7 mouse cellular contexts compared by ENCODE assay signal in the genomic region with DNA sequence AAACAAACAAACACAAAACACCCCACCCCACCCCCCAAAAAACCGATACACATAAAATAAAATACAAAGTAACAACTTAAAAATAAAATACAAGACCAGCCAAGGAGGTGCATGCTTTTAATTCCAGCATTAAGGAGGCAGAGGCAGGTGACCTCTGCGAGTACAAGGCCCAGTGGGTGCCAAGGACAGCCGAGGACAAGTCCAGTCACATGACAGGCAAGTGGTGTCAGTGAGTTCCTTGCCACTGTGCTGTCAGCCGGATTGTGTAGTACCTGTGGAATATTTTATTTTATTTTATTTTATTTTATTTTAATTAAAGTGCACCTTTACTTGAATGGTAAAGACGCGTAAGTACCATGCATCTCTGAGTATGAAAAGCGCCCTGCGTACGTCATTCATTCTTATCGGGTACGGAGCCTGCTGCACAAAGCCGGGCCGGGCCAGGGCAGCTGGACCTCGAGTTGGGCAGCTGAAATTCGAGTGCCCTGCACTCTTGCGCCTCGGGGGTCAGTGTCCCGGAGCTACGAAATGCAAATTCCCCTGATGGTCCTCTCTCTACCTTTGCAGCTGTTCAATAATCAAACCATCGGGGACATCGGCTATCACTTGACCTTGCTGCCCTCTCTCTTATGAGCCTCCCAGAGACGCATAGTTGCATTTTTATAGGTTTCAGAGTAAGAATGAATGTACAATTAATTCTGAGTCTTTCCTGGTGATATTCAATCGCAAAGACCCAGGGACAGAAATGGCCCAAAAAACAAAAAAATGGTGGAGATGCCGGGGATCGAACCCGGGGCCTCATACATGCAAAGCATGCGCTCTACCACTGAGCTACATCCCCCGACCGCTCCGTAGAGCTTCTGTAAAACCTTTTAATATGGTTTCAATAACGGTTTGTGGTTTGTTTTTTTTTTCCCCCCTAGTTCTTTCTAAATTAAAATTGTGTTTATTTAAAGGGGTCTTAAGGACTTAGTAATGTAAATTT. TPM values are rescaled to one million over a fixed set of nuclear protein-coding genes. Genes with fewer than 3 reads are reported as not detected.
A peak's percentile ranks its signal among the peaks of the same experiment; 100 is the strongest.
DNase-seq lines count a peak whose midpoint lies in the region; ATAC-seq and TF ChIP-seq lines count a peak whose summit lies in the region.

No protein-coding gene starts in this region.

- peak overlapping the region; percentile 83 for H3K27ac ChIP-seq in brown adipose tissue, adult 24 weeks (replicated peaks; ENCODE audit: low read depth, low read length)
- peak overlapping the region; percentile 66 for H3K27ac ChIP-seq in forebrain, postnatal 0 days (ENCODE audit: low read depth, low read length)
- H3K27ac ChIP-seq in hindbrain, postnatal 0 days, result peak overlapping the region; percentile 76
- no peak overlapping the region for H3K27ac ChIP-seq in midbrain, embryonic 11.5 days (ENCODE audit: low read depth, low read length)

- DNase-seq in MN1 (ENCODE audit: low spot score), result peak; percentile 88
- DNase-seq in forebrain, postnatal 0 days, result peak; percentile 89
- DNase-seq in hindbrain, postnatal 0 days (ENCODE audit: low spot score), result peak; percentile 83
- DNase-seq in left cerebral cortex, postnatal 25 days (ENCODE audit: low spot score in 2 of 2), result peak; percentile 76 to 82
- DNase-seq in midbrain, embryonic 11.5 days (ENCODE audit: low spot score, missing footprints), result peak; percentile 99
- peak; percentile 37 to 58 for DNase-seq in spleen, adult 18-20 months

- peak overlapping the region; percentile 51 for H3K9ac ChIP-seq in forebrain, postnatal 0 days
- H3K9ac ChIP-seq in hindbrain, postnatal 0 days (replicated peaks; ENCODE audit: low read length), result peak overlapping the region; percentile 44
- peak overlapping the region; percentile 54 for H3K9ac ChIP-seq in midbrain, embryonic 11.5 days (ENCODE audit: low read length)

- no peaks in the 10 kb centered on the region for H3K9me3 ChIP-seq in forebrain, postnatal 0 days (ENCODE audit: low read length)
- no peaks in the 10 kb centered on the region for H3K9me3 ChIP-seq in hindbrain, postnatal 0 days (ENCODE audit: low read length)
- no peaks in the 10 kb centered on the region for H3K9me3 ChIP-seq in midbrain, embryonic 11.5 days (ENCODE audit: control insufficient read depth, low read length)

- peak; percentile 44; the same call in 1 of the 2 replicates for ATAC-seq in forebrain, postnatal 0 days
- ATAC-seq in hindbrain, postnatal 0 days, result no peak
- ATAC-seq in midbrain, embryonic 11.5 days (ENCODE audit: low FRiP score), result peak; percentile 43

- TF ChIP-seq CTCF in forebrain, postnatal 0 days (IDR thresholded peaks at IDR 0.05; ENCODE audit: low read depth), result no peak
- no peak for TF ChIP-seq CTCF in hindbrain, postnatal 0 days (IDR thresholded peaks at IDR 0.05; ENCODE audit: low read depth)

- intact Hi-C loops in left cerebral cortex, postnatal 25 days (cut with DNase I), result loop anchor here (2.0 kb wide), 1 partner anchor 13 kb away; the partner anchor contains the start of gene Ubc

- no peaks in the 10 kb centered on the region for H3K27me3 ChIP-seq in forebrain, postnatal 0 days (ENCODE audit: insufficient read depth, low read length)
- no peaks in the 10 kb centered on the region for H3K27me3 ChIP-seq in hindbrain, postnatal 0 days (ENCODE audit: insufficient read depth, low read length)
- peaks cover 3% of the 10 kb centered on the region; the same call in 1 of the 2 replicates for H3K27me3 ChIP-seq in midbrain, embryonic 11.5 days (ENCODE audit: control insufficient read depth, insufficient read depth, low read length)

- H3K36me3 ChIP-seq in forebrain, postnatal 0 days (ENCODE audit: insufficient read depth), result no peaks in the 10 kb centered on the region
- H3K36me3 ChIP-seq in hindbrain, postnatal 0 days (ENCODE audit: insufficient read depth, low read length), result no peaks in the 10 kb centered on the region
- no peaks in the 10 kb centered on the region for H3K36me3 ChIP-seq in midbrain, embryonic 11.5 days (ENCODE audit: control insufficient read depth, insufficient read depth, low read length)

- 12% methylated on average over 31 of the region's 31 CpGs for WGBS in forebrain, postnatal 0 days
- 11% methylated on average over 31 of the region's 31 CpGs for WGBS in hindbrain, postnatal 0 days
- 9% methylated on average over 31 of the region's 31 CpGs for WGBS in midbrain, embryonic 11.5 days

- H3K4me3 ChIP-seq in brown adipose tissue, adult 24 weeks (ENCODE audit: insufficient read depth, low read depth, low read length), result peak overlapping the region; percentile 42
- peak overlapping the region; percentile 46 for H3K4me3 ChIP-seq in forebrain, postnatal 0 days (ENCODE audit: low read depth, low read length)
- peak overlapping the region; percentile 46 for H3K4me3 ChIP-seq in hindbrain, postnatal 0 days (ENCODE audit: low read length)
- peak overlapping the region; percentile 37 for H3K4me3 ChIP-seq in midbrain, embryonic 11.5 days (ENCODE audit: low read depth, low read length)

- peaks cover 5% of the 10 kb centered on the region for H3K4me1 ChIP-seq in brown adipose tissue, adult 24 weeks (ENCODE audit: control insufficient read depth, insufficient read depth, insufficient read length, low read length)
- peaks cover 10% of the 10 kb centered on the region; the same call in 1 of the 2 replicates for H3K4me1 ChIP-seq in forebrain, postnatal 0 days (ENCODE audit: insufficient read depth)
- peaks cover 6% of the 10 kb centered on the region for H3K4me1 ChIP-seq in hindbrain, postnatal 0 days (ENCODE audit: insufficient read depth, low read length)
- H3K4me1 ChIP-seq in midbrain, embryonic 11.5 days (ENCODE audit: control insufficient read depth, insufficient read depth, low read length), result peaks cover 10% of the 10 kb centered on the region

- H3K4me2 ChIP-seq in forebrain, postnatal 0 days (ENCODE audit: low read depth), result peak overlapping the region; percentile 57
- peak overlapping the region; percentile 83 for H3K4me2 ChIP-seq in hindbrain, postnatal 0 days (ENCODE audit: low read depth, low read length)
- peak overlapping the region; percentile 59 for H3K4me2 ChIP-seq in midbrain, embryonic 11.5 days

RNA-seq across cellular contexts. Expression of gene Ubc, which starts 13.8 kb away (rescaled TPM):
- polyA plus RNA-seq in brown adipose tissue, adult 24 weeks (2012; ENCODE audit: insufficient read depth, insufficient read length, missing spikeins), result 692 and 1,079 TPM in 2 replicates
- total RNA-seq in forebrain, postnatal 0 days (2014; rRNA removed), result 817 and 912 TPM in 2 replicates
- 858 and 1,225 TPM in 2 replicates for polyA plus RNA-seq in forebrain, postnatal 0 days (2015; fragmentation: Nextera tagmentation; extraction: Ambion mirVana)
- total RNA-seq in hindbrain, postnatal 0 days (2014; rRNA removed), result 911 and 1,042 TPM in 2 replicates
- polyA plus RNA-seq in hindbrain, postnatal 0 days (2015; fragmentation: Nextera tagmentation; extraction: Ambion mirVana), result 1,155 and 1,219 TPM in 2 replicates
- total RNA-seq in left cerebral cortex, postnatal 25 days (2021), result 100 to 1,000 TPM; 810 to 811 TPM
- polyA plus RNA-seq in midbrain, embryonic 11.5 days (2014; fragmentation: Nextera tagmentation; extraction: Ambion mirVana), result 1,030 and 1,101 TPM in 2 replicates

RNA-seq across cellular contexts. Expression of gene Gm10382, which starts 14.7 kb away (rescaled TPM):
- polyA plus RNA-seq in brown adipose tissue, adult 24 weeks (2012; ENCODE audit: insufficient read depth, insufficient read length, missing spikeins), result not detected in 2 replicates
- total RNA-seq in forebrain, postnatal 0 days (2014; rRNA removed), result 1.00 TPM in 1 of 2 replicates, not detected in the other
- 0.25 and 0.34 TPM in 2 replicates for polyA plus RNA-seq in forebrain, postnatal 0 days (2015; fragmentation: Nextera tagmentation; extraction: Ambion mirVana)
- 1.3 TPM in 1 of 2 replicates, not detected in the other for total RNA-seq in hindbrain, postnatal 0 days (2014; rRNA removed)
- polyA plus RNA-seq in hindbrain, postnatal 0 days (2015; fragmentation: Nextera tagmentation; extraction: Ambion mirVana), result 0.48 and 0.66 TPM in 2 replicates
- under 1 TPM in 1 of 2 experiments, not detected in 1; 0.46 TPM for total RNA-seq in left cerebral cortex, postnatal 25 days (2021)
- 0.12 and 0.29 TPM in 2 replicates for polyA plus RNA-seq in midbrain, embryonic 11.5 days (2014; fragmentation: Nextera tagmentation; extraction: Ambion mirVana)

RNA-seq across cellular contexts. Expression of gene Dhx37, which starts 30.1 kb away (rescaled TPM):
- 5.0 and 16.9 TPM in 2 replicates for polyA plus RNA-seq in brown adipose tissue, adult 24 weeks (2012; ENCODE audit: insufficient read depth, insufficient read length, missing spikeins)
- 22.5 and 27.1 TPM in 2 replicates for total RNA-seq in forebrain, postnatal 0 days (2014; rRNA removed)
- polyA plus RNA-seq in forebrain, postnatal 0 days (2015; fragmentation: Nextera tagmentation; extraction: Ambion mirVana), result 6.5 and 11.0 TPM in 2 replicates
- 15.8 and 27.5 TPM in 2 replicates for total RNA-seq in hindbrain, postnatal 0 days (2014; rRNA removed)
- polyA plus RNA-seq in hindbrain, postnatal 0 days (2015; fragmentation: Nextera tagmentation; extraction: Ambion mirVana), result 8.0 and 9.8 TPM in 2 replicates
- total RNA-seq in left cerebral cortex, postnatal 25 days (2021), result 10 to 100 TPM; 11.4 to 15.2 TPM
- polyA plus RNA-seq in midbrain, embryonic 11.5 days (2014; fragmentation: Nextera tagmentation; extraction: Ambion mirVana), result 9.2 and 9.9 TPM in 2 replicates

RNA-seq across cellular contexts. Expression of gene Bri3bp, which starts 37.6 kb away (rescaled TPM):
- polyA plus RNA-seq in brown adipose tissue, adult 24 weeks (2012; ENCODE audit: insufficient read depth, insufficient read length, missing spikeins), result 15.4 and 19.5 TPM in 2 replicates
- 78.3 and 83.3 TPM in 2 replicates for total RNA-seq in forebrain, postnatal 0 days (2014; rRNA removed)
- 45.7 and 48.4 TPM in 2 replicates for polyA plus RNA-seq in forebrain, postnatal 0 days (2015; fragmentation: Nextera tagmentation; extraction: Ambion mirVana)
- 89.3 and 91.2 TPM in 2 replicates for total RNA-seq in hindbrain, postnatal 0 days (2014; rRNA removed)
- 41.7 and 44.2 TPM in 2 replicates for polyA plus RNA-seq in hindbrain, postnatal 0 days (2015; fragmentation: Nextera tagmentation; extraction: Ambion mirVana)
- total RNA-seq in left cerebral cortex, postnatal 25 days (2021), result 10 to 100 TPM; 92.5 to 95.3 TPM
- polyA plus RNA-seq in midbrain, embryonic 11.5 days (2014; fragmentation: Nextera tagmentation; extraction: Ambion mirVana), result 28.4 and 29.4 TPM in 2 replicates

Comparison
In these comparisons a context has a peak if more than half of its experiments do, and no peak if none do; other contexts are left out.
1. DNase-seq: peak in every context shown above with its lines; median percentile 99 in midbrain, embryonic 11.5 days; 89 in forebrain, postnatal 0 days; 88 in MN1; 83 in hindbrain, postnatal 0 days; 79 in left cerebral cortex, postnatal 25 days; 48 in spleen, adult 18-20 months.